Mouse (Mus musculus) liver, postnatal 0 days (tissue): ENCODE data around the gene Zfp2. TPM values are rescaled to one million over a fixed set of nuclear protein-coding genes. Genes with fewer than 3 reads are reported as not detected.

Source experiments
- ATAC-seq: fragments of 200-750 bp; cut with Nextera tagmentation; 2 replicates; pipeline ENCODE4 v1.8.0; 2017; ENCODE audit warnings: mild to moderate bottlenecking, moderate library complexity
- DNase-seq: peaks from one replicate; pipeline ENCODE4 v3.0.0-alpha.2; 2016
- H3K27ac ChIP-seq: fragments of 300-500 bp; sonication (generic); 2 replicates; pipeline ENCODE4 v1.5.1; 2014; ENCODE audit warnings: antibody characterized with exemption, moderate library complexity, mild to moderate bottlenecking, low read depth
- H3K27me3 ChIP-seq: fragments of 300-500 bp; sonication (generic); 2 replicates; pipeline ENCODE4 v1.6.1; 2014; ENCODE audit warnings: low read length, control low read depth, mixed read lengths; ENCODE audit not compliant: insufficient read depth
- H3K36me3 ChIP-seq: fragments of 300-500 bp; sonication (generic); replicated peaks from 2 replicates; pipeline ENCODE4 v1.6.1; 2014; ENCODE audit warnings: mild to moderate bottlenecking, control low read depth, low read length, moderate library complexity, mixed read lengths; ENCODE audit not compliant: insufficient read depth
- H3K4me1 ChIP-seq: fragments of 300-500 bp; sonication (generic); 2 replicates; pipeline ENCODE4 v1.6.1; 2014; ENCODE audit warnings: antibody characterized with exemption, mild to moderate bottlenecking, control low read depth; ENCODE audit not compliant: insufficient read depth
- H3K4me2 ChIP-seq: fragments of 300-500 bp; sonication (generic); 2 replicates; pipeline ENCODE4 v1.6.1; 2014; ENCODE audit warnings: low read depth, mild to moderate bottlenecking, low read length, moderate library complexity, mixed read lengths
- H3K4me3 ChIP-seq: fragments of 300-500 bp; sonication (generic); 2 replicates; pipeline ENCODE4 v1.5.1; 2014; ENCODE audit warnings: low read depth, low read length
- H3K9ac ChIP-seq: fragments of 300-500 bp; sonication (generic); replicated peaks from 2 replicates; pipeline ENCODE4 v1.6.1; 2014; ENCODE audit warnings: mild to moderate bottlenecking, moderate library complexity
- H3K9me3 ChIP-seq: fragments of 300-500 bp; sonication (generic); 2 replicates; pipeline ENCODE4 v1.6.1; 2016; ENCODE audit warnings: mild to moderate bottlenecking, control low read depth, low read length, mixed read lengths
- CTCF ChIP-seq: sonication (generic); IDR thresholded peaks from 2 replicates; pipeline ENCODE4 v1.5.1; 2016; ENCODE audit warnings: antibody characterized with exemption, low read depth
- EP300 ChIP-seq: IDR thresholded peaks from 2 replicates; pipeline ENCODE4 v1.6.1; 2016; ENCODE audit warnings: antibody characterized with exemption, low read depth, mild to moderate bottlenecking
- WGBS: fragments of 180-500 bp; shearing (Covaris S2); extraction: QIAGEN DNeasy Blood & Tissue Kit; methylation state at CpG from one replicate; pipeline ENCODE4 v1.1.7; 2014; ENCODE audit not compliant: insufficient replicate concordance; 5-methylcytosine and 5-hydroxymethylcytosine counted together
- polyA plus RNA-seq: library from polyadenylated mRNA; unstranded; fragments of >200 nt; fragmentation: Nextera tagmentation; extraction: Ambion mirVana; gene quantifications from 2 replicates; pipeline ENCODE4 v1.2.1, GENCODE M21; 2015

Zfp2 gene
- polyA plus RNA-seq, 1 experiment from 2014 or later, result 1.5 TPM

- ATAC-seq, result no peak
- H3K4me1 ChIP-seq, result peaks cover 10% of the 10 kb centered on the region
- TF ChIP-seq EP300 (no peak), CTCF (no peak)
- no peak for DNase-seq
- H3K27ac ChIP-seq, result no peak overlapping the region
- peaks cover 50% of the 10 kb centered on the region for H3K27me3 ChIP-seq
- no peak overlapping the region for H3K9ac ChIP-seq
- no peak overlapping the region for H3K4me3 ChIP-seq
- H3K9me3 ChIP-seq, result no peaks in the 10 kb centered on the region
- H3K4me2 ChIP-seq, result no peak overlapping the region
- 2% methylated on average over 10 of the region's 10 CpGs for WGBS
- H3K36me3 ChIP-seq, result no peaks in the 10 kb centered on the region
Measured at GRCm38 (mm10) chr11:50849310-50849709, 66.7 kb downstream of the Zfp2 start.

Other genes with a start within 250 kb of the Zfp2 start
- gene Zfp354c, start 88.4 kb downstream of the Zfp2 start, polyA plus RNA-seq, result 0.21 and 0.39 TPM in 2 replicates
- 0.08 and 0.15 TPM in 2 replicates for gene Zfp879, start 74.6 kb downstream of the Zfp2 start, polyA plus RNA-seq
- 0.12 TPM in 1 of 2 replicates, not detected in the other for gene Grm6, start 65.5 kb downstream of the Zfp2 start, polyA plus RNA-seq
- gene Zfp454, start 28.5 kb downstream of the Zfp2 start, polyA plus RNA-seq, result 0.12 and 0.17 TPM in 2 replicates
- gene Zfp354b, start 15.5 kb upstream of the Zfp2 start, polyA plus RNA-seq, result 0.33 and 0.36 TPM in 2 replicates
- not detected in 2 replicates for gene 4933414I15Rik, start 27.6 kb upstream of the Zfp2 start, polyA plus RNA-seq
- gene Prop1, start 37.6 kb upstream of the Zfp2 start, polyA plus RNA-seq, result not detected in 2 replicates
- not detected in 2 replicates for gene Olfr1378, start 50.4 kb upstream of the Zfp2 start, polyA plus RNA-seq
- not detected in 2 replicates for gene Olfr1377, start 65.8 kb upstream of the Zfp2 start, polyA plus RNA-seq
- gene Olfr51, start 87.4 kb upstream of the Zfp2 start, polyA plus RNA-seq, result not detected in 2 replicates
- gene Olfr54, start 98.1 kb upstream of the Zfp2 start, polyA plus RNA-seq, result not detected in 2 replicates
- not detected in 2 replicates for gene Olfr1375, start 131.9 kb upstream of the Zfp2 start, polyA plus RNA-seq
- 0.86 and 0.94 TPM in 2 replicates for gene Zfp354a, start 143.1 kb upstream of the Zfp2 start, polyA plus RNA-seq